Mouse (Mus musculus): Measurements from ENCODE around the gene Ift20. TPM values are rescaled to one million over a fixed set of nuclear protein-coding genes. Genes with fewer than 3 reads are reported as not detected.
A peak's percentile ranks its signal among the peaks of the same experiment; 100 is the strongest.
"Not testable (repeated sequence)": the region's sequence is repeated elsewhere in the genome, so short reads cannot be mapped to it uniquely, and the experiment has no call there.

The Ift20 gene
- total and polyA plus RNA-seq, 3 experiments = 46.3 to 142 (median 118) TPM

DNA sequence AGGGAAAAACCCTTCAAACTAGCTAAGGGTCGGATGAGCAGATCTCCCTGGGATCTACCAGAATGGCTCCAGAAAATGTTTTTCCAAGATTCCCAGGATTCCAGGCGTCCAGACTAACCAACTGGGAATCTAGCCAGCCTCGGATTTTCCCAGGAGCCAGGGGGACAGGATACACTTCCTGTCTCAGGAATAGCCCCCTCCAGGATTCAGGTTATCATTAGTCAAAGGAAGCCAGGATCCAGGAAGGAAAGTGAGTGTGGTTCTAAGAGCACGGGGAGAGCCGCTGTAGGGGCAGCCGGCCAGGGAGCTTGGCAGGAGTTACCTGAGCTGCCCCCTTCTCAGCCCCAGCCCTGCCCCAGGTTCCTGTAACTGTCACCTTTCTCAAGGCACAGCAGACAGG is 5.1 kb upstream of the Ift20 start:
- TF ChIP-seq GATA1 (IDR thresholded peaks at IDR 0.05; ENCODE audit: borderline replicate concordance, low read length) (no peak), GATA2 (IDR thresholded peaks at IDR 0.05; ENCODE audit: borderline replicate concordance, low read depth, low read length) (no peak), CTCF (IDR thresholded peaks at IDR 0.05; ENCODE audit: low read depth, low read length) (no peak), POLR2AphosphoS5 (IDR thresholded peaks at IDR 0.05; ENCODE audit: insufficient replicate concordance, low read depth, low read length) (no peak), TAL1 (conservative IDR thresholded peaks at IDR 0.05; ENCODE audit: low read depth, low read length) (no peak)
- Histone ChIP-seq H3K27me3 (ENCODE audit: insufficient read depth, low read length) (no peaks in the 10 kb centered on the region), H3K9me3 (replicated peaks) (no peaks in the 10 kb centered on the region), H3K4me1 (ENCODE audit: insufficient read depth, low read depth, low read length) (peaks cover 20% of the 10 kb centered on the region), H3K36me3 (replicated peaks) (peaks cover 56% of the 10 kb centered on the region), H3K4me3 (ENCODE audit: low read depth, low read length) (no peak overlapping the region)
- DNase-seq (ENCODE audit: low spot score) (no peak), ATAC-seq (ENCODE audit: extremely low read depth, insufficient number of reproducible peaks, low FRiP score, poor library complexity, severe bottlenecking) (no peak)

DNA sequence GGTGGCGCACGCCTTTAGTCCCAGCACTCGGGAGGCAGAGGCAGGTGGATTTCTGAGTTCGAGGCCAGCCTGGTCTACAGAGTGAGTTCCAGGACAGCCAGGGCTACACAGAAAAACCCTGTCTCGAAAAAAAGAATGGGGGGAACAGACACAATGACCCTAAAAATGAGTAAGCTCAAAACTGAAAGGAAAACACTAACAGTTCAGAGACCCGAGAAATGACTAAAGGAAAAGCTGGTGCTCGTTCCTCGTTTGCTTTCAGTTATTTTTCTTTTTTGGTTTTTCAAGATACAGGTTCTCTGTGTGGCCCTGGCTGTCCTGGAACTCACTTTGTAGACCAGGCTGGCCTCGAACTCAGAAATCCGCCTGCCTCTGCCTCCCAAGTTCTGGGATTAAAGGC is 4.6 kb upstream of the Ift20 start:
- H3K36me3 ChIP-seq (replicated peaks) = peaks cover 52% of the 10 kb centered on the region
- H3K4me1 ChIP-seq (ENCODE audit: insufficient read depth, low read depth, low read length) = peaks cover 20% of the 10 kb centered on the region
- ATAC-seq (ENCODE audit: extremely low read depth, insufficient number of reproducible peaks, low FRiP score, poor library complexity, severe bottlenecking); H3K27me3 ChIP-seq (ENCODE audit: insufficient read depth, low read length); H3K4me3 ChIP-seq (ENCODE audit: low read depth, low read length); DNase-seq (ENCODE audit: low spot score); H3K9me3 ChIP-seq (replicated peaks): not testable (repeated sequence)

DNA sequence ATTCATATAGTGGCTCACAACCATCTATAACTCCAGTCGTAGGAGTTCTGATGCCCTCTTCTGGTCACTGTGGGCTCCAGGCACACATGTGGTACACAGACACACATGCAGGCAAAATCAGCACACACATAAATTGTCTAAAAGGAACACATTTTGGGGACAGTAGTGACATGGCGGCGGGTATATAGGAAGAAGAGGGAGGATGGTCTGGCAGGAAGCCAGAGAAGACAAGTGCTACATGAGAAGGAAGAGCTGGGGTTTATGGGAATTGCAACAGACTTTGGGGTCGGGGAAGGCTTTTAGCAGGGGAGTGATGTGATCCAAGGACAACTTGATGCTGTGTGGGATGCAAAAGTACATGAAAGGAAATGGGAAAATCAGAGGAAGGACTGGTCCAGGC is 1.6 kb upstream of the Ift20 start:
- Histone ChIP-seq H3K4me1 (ENCODE audit: insufficient read depth, low read depth, low read length) (peaks cover 43% of the 10 kb centered on the region), H3K27me3 (ENCODE audit: insufficient read depth, low read length) (no peaks in the 10 kb centered on the region), H3K4me3 (ENCODE audit: low read depth, low read length) (no peak overlapping the region), H3K9me3 (replicated peaks) (no peaks in the 10 kb centered on the region), H3K36me3 (replicated peaks) (peaks cover 35% of the 10 kb centered on the region)
- no peak for DNase-seq (ENCODE audit: low spot score)
- TF ChIP-seq CTCF (IDR thresholded peaks at IDR 0.05; ENCODE audit: low read depth, low read length) (no peak), TAL1 (conservative IDR thresholded peaks at IDR 0.05; ENCODE audit: low read depth, low read length) (no peak), GATA2 (IDR thresholded peaks at IDR 0.05; ENCODE audit: borderline replicate concordance, low read depth, low read length) (no peak), GATA1 (IDR thresholded peaks at IDR 0.05; ENCODE audit: borderline replicate concordance, low read length) (no peak), POLR2AphosphoS5 (IDR thresholded peaks at IDR 0.05; ENCODE audit: insufficient replicate concordance, low read depth, low read length) (no peak)
- no peak for ATAC-seq (ENCODE audit: extremely low read depth, insufficient number of reproducible peaks, low FRiP score, poor library complexity, severe bottlenecking)

GRCm38 (mm10) chr11:78535376-78536079 is 633 bp upstream of the Ift20 start:
- Histone ChIP-seq H3K9me3 (replicated peaks) (no peaks in the 10 kb centered on the region), H3K36me3 (replicated peaks) (peaks cover 35% of the 10 kb centered on the region), H3K4me3 (ENCODE audit: low read depth, low read length) (peak overlapping the region; percentile 94), H3K27me3 (ENCODE audit: insufficient read depth, low read length) (no peaks in the 10 kb centered on the region), H3K4me1 (ENCODE audit: insufficient read depth, low read depth, low read length) (peaks cover 51% of the 10 kb centered on the region)
- no peak for TF ChIP-seq CTCF (IDR thresholded peaks at IDR 0.05; ENCODE audit: low read depth, low read length)
- DNase-seq (ENCODE audit: low spot score) (peak; percentile 30), ATAC-seq (ENCODE audit: extremely low read depth, insufficient number of reproducible peaks, low FRiP score, poor library complexity, severe bottlenecking) (no peak)

DNA sequence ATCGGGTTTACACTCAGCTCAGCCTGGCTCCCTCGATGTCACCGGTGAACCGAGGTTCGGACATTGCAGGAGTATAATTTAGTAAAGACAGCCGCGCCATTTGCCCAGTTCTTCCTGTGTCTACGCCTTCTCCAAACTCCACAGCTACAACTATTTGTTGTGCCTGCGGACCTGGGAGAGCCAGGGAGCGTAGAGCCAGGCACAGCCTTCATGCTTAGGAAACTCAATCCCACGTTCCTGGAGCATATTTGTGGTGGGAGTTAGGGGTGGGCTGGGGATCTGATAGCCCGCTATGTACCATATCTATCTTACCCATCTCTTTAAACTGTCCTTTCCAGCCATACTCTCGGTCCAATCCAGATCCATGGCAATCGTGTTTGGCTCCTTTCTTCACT is 526 bp downstream of the Ift20 start:
- no peak for DNase-seq (ENCODE audit: low spot score)
- no peak for ATAC-seq (ENCODE audit: extremely low read depth, insufficient number of reproducible peaks, low FRiP score, poor library complexity, severe bottlenecking)
- H3K4me1 ChIP-seq (ENCODE audit: insufficient read depth, low read depth, low read length) = peaks cover 54% of the 10 kb centered on the region
- H3K9me3 ChIP-seq (replicated peaks) = no peaks in the 10 kb centered on the region
- peak overlapping the region; percentile 94 for H3K4me3 ChIP-seq (ENCODE audit: low read depth, low read length)
- no peaks in the 10 kb centered on the region for H3K27me3 ChIP-seq (ENCODE audit: insufficient read depth, low read length)
- peaks cover 37% of the 10 kb centered on the region for H3K36me3 ChIP-seq (replicated peaks)
- TF ChIP-seq GATA2 (IDR thresholded peaks at IDR 0.05; ENCODE audit: borderline replicate concordance, low read depth, low read length) (no peak), TAL1 (conservative IDR thresholded peaks at IDR 0.05; ENCODE audit: low read depth, low read length) (no peak), POLR2AphosphoS5 (IDR thresholded peaks at IDR 0.05; ENCODE audit: insufficient replicate concordance, low read depth, low read length) (no peak), GATA1 (IDR thresholded peaks at IDR 0.05; ENCODE audit: borderline replicate concordance, low read length) (no peak), CTCF (IDR thresholded peaks at IDR 0.05; ENCODE audit: low read depth, low read length) (no peak)

DNA sequence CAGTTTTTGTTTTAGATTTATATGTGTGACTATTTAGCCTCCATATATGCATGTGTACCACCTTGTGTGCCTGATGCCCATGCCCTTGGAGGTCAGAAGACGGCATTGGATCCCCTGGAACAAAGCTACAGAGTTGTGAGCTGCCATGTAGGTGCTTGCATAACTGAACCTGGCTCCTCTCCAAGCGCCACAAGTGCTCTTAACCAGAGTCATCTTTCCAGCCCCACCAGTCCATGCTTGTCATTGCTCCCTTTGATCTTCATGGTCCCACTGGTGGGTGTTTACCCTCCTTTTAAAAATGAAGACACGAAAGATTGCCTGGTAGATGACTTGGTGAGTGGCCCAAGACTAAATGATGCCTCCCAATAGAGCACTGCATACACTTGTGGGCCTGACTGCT is 4.2 kb downstream of the Ift20 start:
- Histone ChIP-seq H3K4me1 (ENCODE audit: insufficient read depth, low read depth, low read length) (peaks cover 58% of the 10 kb centered on the region), H3K36me3 (replicated peaks) (peaks cover 66% of the 10 kb centered on the region), H3K9me3 (replicated peaks) (no peaks in the 10 kb centered on the region), H3K4me3 (ENCODE audit: low read depth, low read length) (no peak overlapping the region), H3K27me3 (ENCODE audit: insufficient read depth, low read length) (no peaks in the 10 kb centered on the region)
- ATAC-seq (ENCODE audit: extremely low read depth, insufficient number of reproducible peaks, low FRiP score, poor library complexity, severe bottlenecking) (no peak), DNase-seq (ENCODE audit: low spot score) (no peak)
- TF ChIP-seq CTCF (IDR thresholded peaks at IDR 0.05; ENCODE audit: low read depth, low read length) (no peak), GATA1 (IDR thresholded peaks at IDR 0.05; ENCODE audit: borderline replicate concordance, low read length) (no peak), TAL1 (conservative IDR thresholded peaks at IDR 0.05; ENCODE audit: low read depth, low read length) (no peak), GATA2 (IDR thresholded peaks at IDR 0.05; ENCODE audit: borderline replicate concordance, low read depth, low read length) (no peak), POLR2AphosphoS5 (IDR thresholded peaks at IDR 0.05; ENCODE audit: insufficient replicate concordance, low read depth, low read length) (no peak)

Measured in G1E (cell line).